Mouse (Mus musculus) CD4-positive, CD25-positive, alpha-beta regulatory T cell, adult 9 weeks (primary cell): ENCODE data around the gene Trpc3. TPM values are rescaled to one million over a fixed set of nuclear protein-coding genes. Genes with fewer than 3 reads are reported as not detected.

Experiments used
- polyA plus RNA-seq: library from polyadenylated mRNA; unstranded; fragments of 100-300 nt; shearing (Covaris generic); gene quantifications from one replicate; pipeline ENCODE4 v1.2.1, GENCODE M21; 2017

The Trpc3 gene
- polyA plus RNA-seq, result not detected

DNA sequence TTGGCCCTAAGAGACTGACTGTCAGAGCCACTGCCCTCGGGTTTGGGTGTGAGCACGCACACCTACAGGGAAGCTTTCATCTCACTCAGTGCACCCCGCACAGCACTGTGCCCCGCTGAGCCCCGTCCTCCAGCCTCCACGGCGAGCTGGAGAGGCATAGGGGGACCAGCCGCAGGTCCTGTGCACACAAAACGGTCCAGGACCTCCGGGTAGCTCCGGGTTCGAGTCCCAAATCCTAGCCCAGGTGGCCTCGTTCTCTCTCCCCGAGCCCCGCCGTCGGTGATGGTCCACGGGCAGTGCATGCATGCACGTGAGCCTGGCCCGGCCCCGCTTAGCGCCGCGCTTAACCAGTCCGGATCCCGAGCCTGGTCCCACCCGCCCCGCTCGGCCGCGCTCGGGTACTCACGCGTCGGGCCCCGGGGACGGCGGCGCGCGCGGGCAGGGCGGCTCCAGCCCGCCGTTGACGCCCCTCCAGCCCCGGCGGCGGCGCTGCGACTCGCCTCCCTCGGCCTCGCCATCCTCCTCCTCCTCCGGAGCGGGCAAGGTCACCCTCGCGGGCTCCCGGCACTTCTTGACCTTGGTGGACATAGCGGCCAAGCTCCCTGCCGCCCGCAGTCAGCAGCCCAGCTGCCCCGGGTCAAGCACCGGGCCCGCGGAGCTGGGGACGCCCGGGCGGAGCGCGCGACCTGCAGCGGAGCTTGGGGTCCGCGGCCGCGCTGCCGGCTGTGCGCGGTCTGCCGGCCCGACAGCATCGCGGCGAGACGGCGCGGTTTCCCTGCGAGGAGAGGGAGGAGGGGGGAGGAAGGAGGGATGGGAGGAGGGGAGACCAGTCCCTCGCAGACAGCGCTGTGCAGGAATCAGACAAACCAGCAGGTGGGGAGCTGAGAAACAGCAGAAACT, at the start of gene Trpc3:
Gene Trpc3 (minus strand): TSS at position 776 of the 900 bp plus-strand sequence.

DNA sequence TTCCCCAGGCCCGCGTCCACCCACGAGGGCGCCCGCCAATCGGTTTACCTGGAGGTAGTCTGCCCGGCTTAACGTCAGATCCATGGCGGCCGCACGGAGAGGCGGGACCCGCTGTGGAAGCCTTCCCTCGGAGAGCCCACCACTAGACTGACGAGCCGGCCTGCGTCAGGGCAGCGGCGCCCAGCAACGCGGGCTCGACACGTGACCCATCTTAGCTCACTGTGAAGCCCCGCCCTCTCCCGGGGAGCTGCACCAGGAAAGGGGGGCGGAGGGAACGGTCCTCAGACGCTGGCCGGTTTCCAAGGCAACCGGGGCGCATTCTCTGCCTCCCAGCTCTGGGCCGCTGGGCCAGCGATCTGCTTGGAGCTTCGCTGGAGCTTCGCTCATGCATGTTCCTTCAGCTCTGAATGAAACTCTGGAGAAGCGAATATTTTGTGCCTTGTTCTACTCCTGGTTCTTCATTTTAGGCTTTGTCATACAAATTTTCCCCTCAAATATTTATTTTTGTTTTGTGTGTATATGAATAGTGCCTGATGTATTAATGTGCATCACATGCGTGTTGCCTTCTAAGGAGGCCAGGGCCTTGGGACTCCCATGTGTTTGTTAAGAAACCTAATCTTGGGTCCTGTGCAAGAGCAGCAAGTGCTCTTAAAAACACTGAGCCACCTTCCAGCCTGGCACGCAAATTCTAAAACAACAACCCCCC, 76.6 kb downstream of the Trpc3 start, which contains the start of gene Bbs7:
Gene Bbs7 (minus strand): TSS at position 276 of the 706 bp plus-strand sequence.

DNA sequence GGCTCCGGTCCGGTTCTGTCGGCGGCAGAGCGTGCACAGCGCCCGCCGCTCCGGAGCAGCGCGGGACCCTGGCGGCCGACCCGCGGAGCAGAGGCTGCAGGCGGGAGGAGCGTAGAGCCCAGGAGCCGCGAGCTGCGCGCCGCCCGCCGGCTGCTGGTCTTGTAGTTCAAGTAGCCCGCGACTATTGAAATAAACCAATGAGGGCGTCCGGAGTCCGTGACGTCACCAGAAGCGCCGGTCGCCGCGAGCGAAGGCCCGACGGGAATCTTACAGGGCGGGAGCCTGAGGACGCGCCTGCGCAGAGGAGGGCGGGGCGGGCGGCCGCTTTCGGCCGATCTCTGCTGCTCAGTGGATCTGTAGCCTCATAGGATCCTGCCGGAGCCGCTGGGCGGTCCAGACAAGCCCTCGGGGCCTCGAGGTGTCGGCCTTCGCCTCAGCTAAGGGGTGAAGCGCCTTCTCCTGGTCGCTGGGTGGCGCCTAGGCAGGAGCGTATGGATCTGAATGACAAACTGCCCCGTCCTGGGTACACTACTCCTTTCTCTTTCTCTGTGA, 118.1 kb downstream of the Trpc3 start, which contains the start of gene Ccna2:
Gene Ccna2 (minus strand): TSS at position 324 of the 552 bp plus-strand sequence.

Other genes with a start within 250 kb of the Trpc3 start
- 186 TPM for gene Anxa5, start 214.3 kb downstream of the Trpc3 start, polyA plus RNA-seq
- 3.1 TPM for gene 1810062G17Rik, start 214.2 kb downstream of the Trpc3 start, polyA plus RNA-seq
- not detected for gene Gm11549, start 168.4 kb downstream of the Trpc3 start, polyA plus RNA-seq
- gene Exosc9, start 137.6 kb downstream of the Trpc3 start, polyA plus RNA-seq, result 59.0 TPM
- 1.4 TPM for gene Ccna2, start 118.0 kb downstream of the Trpc3 start, polyA plus RNA-seq
- 1.2 TPM for gene Bbs7, start 76.7 kb downstream of the Trpc3 start, polyA plus RNA-seq
- 346 TPM for gene 4932438A13Rik, start 172.9 kb upstream of the Trpc3 start, polyA plus RNA-seq